Mouse (Mus musculus): Measurements from ENCODE around the gene H2afv. TPM values are rescaled to one million over a fixed set of nuclear protein-coding genes. Genes with fewer than 3 reads are reported as not detected.
"Not testable (repeated sequence)": the region's sequence is repeated elsewhere in the genome, so short reads cannot be mapped to it uniquely, and the experiment has no call there.

The H2afv gene
- polyA plus RNA-seq, 2 experiments from 2014 or later = 207 to 221 TPM

- ATAC-seq = peak; percentile 5
Measured at GRCm38 (mm10) chr11:6414751-6415550, 29.3 kb downstream of the H2afv start, which contains the start of gene Ppia. Gene Ppia (plus strand): TSS chr11:6415443.

DNA sequence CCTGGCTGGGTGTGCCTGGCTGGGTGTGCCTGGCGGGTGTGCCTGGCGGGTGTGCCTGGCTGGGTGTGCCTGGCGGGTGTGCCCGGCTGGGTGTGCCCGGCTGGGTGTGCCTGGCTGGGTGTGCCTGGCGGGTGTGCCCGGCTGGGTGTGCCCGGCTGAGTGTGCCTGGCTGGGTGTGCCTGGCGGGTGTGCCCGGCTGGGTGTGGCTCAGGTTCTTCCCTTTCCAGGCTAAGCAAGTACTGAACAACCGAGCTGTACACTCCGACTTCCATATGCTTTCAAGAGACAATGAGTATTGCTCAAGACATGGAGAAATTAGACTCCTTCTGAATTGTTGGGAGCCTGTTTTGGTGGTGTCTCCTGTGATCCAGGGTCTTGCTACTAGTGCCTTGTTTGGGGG is 31.0 kb downstream of the H2afv start:
- no peak for ATAC-seq

GRCm38 (mm10) chr11:6411684-6412083 is 32.6 kb downstream of the H2afv start:
- ATAC-seq = no peak

DNA sequence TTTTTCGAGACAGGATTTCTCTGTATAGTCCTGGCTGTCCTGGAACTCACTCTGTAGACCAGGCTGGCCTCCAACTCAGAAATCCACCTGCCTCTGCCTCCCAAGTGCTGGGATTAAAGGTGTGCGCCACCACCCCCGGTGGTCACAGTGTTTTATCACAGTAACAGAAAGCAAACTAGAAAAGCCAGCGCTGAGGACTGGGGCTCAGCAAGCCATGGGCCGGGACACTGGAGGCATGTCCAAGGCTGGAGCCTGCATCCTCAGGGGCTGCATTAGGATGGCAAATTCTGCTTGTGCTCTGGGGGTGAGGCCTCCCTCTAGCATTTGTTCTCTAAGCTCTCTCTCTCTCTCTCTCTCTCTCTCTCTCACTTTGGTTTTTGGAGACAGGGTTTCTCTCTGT is 33.5 kb downstream of the H2afv start:
- not testable (repeated sequence) for ATAC-seq

DNA sequence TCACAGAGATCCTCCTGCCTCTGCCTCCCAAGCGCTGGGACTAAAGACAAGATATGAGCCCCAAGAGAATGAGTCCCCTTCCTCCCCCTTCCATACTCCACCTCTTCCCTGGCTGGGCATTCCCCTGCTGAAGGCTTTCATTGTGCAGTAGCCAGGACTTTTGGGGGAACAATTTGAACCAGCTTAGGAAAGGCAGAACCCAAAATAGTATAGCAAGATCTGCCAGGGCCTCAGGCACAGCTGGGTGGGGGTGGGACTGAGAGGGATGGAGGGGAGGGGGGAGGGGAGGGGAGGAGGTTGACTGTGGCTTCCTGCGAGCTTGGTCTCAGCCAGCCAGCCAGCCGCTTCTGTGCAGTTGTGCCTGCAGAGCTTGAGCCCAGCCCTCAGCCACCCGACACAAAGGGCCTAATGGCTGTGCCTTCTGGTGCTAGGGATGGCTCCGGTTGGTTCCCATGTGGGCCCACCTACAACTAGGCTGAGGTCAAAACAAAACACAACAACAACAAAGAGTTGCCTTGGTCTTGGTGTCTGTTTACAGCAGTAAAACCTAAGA is 34.1 kb downstream of the H2afv start:
- ATAC-seq = peak; percentile 69

DNA sequence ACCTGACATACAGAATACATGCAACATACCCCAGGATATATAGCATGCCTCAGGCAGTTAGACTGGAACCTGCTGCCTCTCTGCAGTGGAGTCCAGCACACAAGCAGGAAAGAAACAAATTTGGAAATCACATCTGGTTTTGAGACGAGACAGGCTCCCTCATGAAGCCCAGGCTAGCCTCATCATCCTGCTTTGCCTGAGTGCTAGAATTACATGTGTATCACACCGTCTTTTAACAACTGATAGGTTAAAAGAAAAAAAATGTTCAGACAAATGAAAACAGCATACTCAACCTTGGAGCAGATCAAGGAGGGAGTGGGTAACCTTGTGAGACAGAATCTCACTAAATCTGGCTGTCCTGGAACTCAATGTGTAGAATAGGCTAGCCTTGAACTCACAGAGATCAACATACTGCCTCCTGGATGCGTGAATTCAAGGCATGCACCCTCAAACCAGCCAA is 37.1 kb downstream of the H2afv start:
- no peak for ATAC-seq

DNA sequence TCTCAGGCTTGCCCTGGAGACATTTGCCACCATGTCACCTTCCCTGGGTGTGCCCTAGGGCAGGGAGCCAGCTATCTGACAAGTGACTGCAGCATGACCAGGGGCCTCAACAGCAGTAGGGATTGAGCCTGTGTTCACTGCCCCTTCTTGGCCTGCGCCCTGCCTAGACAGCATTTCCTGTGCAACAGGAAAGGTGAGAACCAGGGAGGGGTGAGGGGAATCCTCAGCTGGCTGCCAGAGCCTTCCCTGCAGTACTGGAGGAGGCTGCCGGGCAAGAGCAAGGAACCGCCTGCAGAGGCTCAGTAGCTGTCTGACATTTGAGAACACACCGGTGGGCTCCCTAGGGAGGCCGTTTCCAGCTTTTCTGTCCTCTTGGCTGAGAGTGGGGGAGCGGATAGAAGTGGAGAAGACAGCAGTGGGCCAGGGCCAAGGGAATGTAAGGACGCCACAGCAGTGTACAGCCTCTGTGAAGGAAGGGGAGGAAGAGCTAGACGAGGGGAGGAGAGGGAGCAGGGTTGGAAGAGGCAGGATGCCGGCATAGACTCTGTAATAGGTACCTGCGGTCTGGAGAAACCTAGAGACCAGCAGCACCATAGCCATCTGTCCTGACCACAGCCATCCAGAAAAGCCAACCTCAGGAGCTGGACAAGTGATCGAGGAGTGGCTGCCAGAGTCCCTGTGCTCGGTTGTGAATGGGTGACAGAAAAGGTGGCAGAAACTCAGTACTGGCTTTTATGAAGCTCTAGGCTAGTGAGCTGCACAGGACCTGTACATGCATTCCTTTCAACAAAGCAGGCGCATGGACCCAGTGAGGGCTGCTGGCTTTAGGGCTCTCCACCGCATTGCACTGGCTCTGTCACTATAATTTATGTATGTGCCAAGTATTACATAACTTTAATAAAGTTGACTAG is 37.7 kb downstream of the H2afv start:
- ATAC-seq = no peak

DNA sequence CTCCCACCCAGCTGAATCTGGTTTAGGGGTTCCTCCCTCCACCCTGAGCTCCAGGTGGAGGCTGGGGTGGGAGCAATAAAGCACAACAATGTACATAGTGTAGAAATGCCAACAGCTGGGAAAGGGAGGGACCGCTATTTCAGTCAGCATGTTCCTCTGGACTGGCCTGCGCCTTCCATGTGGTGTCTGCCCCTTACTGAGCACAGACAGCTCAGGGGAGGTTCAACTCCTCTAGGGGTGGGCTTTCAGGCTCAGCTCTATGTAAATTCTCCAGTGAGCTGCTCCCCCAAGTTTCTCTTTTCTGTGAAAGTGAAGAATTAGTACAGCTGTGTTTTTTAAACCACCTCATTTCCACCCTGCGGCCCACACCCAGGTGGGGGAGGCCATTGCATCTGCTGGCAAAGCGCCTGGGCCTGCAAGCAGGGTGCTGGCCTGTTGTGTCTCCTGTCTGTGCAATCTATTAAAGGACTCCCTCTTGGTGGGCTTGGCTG is 38.6 kb downstream of the H2afv start:
- no peak for ATAC-seq

GRCm38 (mm10) chr11:6404699-6405566 is 39.3 kb downstream of the H2afv start:
- no peak for ATAC-seq

DNA sequence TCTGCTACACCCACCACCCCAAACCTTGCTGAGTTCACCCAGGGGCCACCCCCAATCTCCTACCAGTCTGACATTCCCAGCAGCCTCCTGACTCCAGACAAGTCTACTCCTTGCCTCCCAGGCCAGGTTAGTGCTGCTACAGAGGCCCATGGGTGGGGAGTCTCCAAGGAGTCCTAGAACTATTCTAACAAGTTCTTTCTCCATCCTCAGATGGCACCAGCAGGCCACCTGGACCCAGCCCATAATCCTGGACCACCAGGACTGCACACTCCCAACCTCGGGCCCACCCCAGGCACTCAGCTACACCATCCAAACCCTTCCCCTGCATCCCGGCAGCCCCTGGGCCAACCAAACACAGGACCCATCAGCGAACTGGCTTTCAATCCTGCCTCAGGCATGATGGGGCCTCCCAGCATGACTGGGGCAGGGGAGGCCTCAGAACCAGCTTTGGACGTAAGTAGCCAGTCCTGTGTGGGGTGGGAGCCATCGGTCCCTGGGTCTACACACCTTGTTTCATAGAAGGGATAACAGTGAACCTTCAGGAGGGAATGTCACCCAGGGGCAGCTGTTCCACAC is 40.3 kb downstream of the H2afv start:
- ATAC-seq = no peak

DNA sequence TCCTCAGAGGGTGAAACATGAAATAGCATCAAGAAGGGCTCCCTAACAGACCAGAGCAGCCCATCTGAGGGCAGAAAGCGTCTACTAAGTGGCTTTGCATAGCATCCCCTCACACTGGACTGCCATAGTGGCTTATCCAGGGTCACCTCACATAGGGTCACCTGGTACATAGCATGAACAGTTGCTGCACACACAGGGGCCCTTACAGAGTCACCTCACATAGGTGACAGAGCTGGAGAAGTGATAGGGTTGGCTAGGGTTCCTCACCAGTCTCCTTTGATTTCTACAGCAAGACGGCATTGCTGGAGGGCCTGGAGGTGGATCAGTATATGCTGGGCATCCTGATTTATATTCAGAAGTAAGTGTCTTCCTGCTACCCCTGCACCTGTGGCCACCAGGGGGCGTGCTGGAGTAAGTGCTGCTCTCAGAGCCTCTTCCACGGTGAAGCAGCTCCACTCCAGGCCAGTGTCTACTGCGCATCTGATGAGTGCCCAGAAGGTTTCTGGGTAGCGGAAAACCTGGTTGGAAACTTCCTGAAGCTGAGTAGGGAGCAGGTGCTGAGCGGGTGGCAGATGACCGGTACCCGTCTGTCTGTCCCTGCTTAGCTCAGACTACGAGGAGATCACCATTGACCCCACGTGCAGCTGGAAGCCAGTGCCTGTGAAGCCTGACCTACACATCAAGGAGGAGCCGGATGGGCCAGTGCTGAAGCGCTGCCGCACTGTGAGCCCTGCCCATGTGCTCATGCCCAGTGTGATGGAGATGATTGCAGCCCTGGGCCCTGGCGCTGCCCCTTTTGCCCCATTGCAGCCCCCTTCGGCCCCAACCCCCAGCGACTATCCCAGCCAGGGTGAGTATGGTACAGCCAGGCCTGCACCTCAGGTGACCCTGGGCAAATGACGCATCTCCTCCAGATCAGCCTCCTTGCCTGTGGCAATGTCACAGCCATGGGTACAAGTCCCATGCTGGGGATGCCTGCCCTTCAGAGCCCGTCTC is 41.4 kb downstream of the H2afv start:
- ATAC-seq = peak; percentile 69

- ATAC-seq = no peak
Measured at GRCm38 (mm10) chr11:6398141-6398540, 46.1 kb downstream of the H2afv start.

- ATAC-seq = no peak
Measured at GRCm38 (mm10) chr11:6395565-6395964, 48.7 kb downstream of the H2afv start.

GRCm38 (mm10) chr11:6393866-6394265 is 50.4 kb downstream of the H2afv start:
- no peak for ATAC-seq

GRCm38 (mm10) chr11:6392857-6393256 is 51.4 kb downstream of the H2afv start:
- ATAC-seq = no peak

GRCm38 (mm10) chr11:6391516-6392276 is 52.5 kb downstream of the H2afv start:
- peak; percentile 69 for ATAC-seq

DNA sequence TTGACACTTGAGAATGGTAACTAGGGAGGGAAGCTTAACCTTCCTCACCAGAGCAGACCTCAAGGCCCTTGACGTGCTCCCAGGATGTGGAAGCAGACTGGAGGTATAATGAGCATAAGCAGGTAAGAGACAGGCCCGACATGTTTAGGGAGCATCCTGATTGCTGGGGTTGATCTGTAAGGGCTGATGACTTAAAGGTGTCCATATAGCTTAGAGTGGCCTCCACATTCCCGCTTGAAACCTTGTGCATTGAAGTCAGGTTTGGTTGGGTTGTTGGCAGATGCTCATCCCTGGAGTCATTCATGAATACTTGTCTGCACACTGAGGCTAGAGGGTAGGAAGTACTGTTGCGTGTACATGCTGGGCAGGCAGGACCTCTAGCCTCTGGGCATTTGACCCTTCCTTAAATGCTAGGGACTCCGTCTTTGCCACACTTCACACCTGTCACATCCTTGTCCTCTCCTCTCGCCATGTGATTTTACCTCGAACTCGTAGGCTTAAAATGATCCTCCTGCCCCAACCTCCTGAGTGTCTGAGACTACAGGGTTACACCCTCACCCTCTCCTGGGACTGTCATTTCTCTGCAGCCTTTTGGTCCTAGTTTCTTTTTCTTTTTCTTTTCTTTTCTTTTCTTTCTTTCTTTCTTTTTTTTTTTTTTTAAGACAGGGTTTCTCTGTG is 53.7 kb downstream of the H2afv start:
- no peak for ATAC-seq

GRCm38 (mm10) chr11:6389483-6389921 is 54.7 kb downstream of the H2afv start:
- no peak for ATAC-seq

Data from activated CD4-positive, CD25-positive, alpha-beta regulatory T cell, adult 4 months (primary cell).